Mouse (Mus musculus): ENCODE data around the gene Ginm1.
A peak's percentile ranks its signal among the peaks of the same experiment; 100 is the strongest.
"Not testable (repeated sequence)": the region's sequence is repeated elsewhere in the genome, so short reads cannot be mapped to it uniquely, and the experiment has no call there.

Ginm1 gene

GRCm38 (mm10) chr10:7809937-7810336, 17.3 kb upstream of the Ginm1 start:
- DNase-seq (ENCODE audit: low spot score in 2 of 2): peak in 1 of 2 experiments; percentile 53

GRCm38 (mm10) chr10:7802519-7803140, 10.0 kb upstream of the Ginm1 start:
- no peak for DNase-seq (ENCODE audit: low spot score in 2 of 2)

- DNase-seq (ENCODE audit: low spot score in 2 of 2): no peak
Measured at GRCm38 (mm10) chr10:7801258-7801657, 8.6 kb upstream of the Ginm1 start.

- DNase-seq (ENCODE audit: low spot score in 2 of 2): no peak
Measured at GRCm38 (mm10) chr10:7792254-7792750, 322 bp downstream of the Ginm1 start.

DNA sequence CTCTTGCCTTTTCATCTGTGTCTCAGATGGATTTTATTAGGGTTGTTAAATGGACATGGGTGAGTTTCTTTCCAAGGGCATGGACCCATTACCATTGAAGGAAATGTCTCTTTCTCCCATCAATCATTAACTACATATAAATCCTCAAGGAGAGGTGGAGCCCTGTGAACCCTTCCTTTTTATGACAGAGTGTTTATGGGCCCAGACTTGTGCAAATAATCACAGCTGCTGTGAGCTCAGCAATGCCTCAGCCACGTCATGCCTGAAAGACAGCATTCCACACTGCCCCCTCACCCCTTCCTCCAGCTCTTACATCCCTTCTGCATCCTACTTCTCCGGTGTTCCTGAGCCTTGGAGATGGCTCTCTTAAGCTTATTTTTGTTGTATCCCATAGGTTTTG, 5.3 kb downstream of the Ginm1 start:
- DNase-seq (ENCODE audit: low spot score in 2 of 2): no peak

- DNase-seq (ENCODE audit: low spot score in 2 of 2): no peak
Measured at GRCm38 (mm10) chr10:7781214-7781613, 11.4 kb downstream of the Ginm1 start.

DNA sequence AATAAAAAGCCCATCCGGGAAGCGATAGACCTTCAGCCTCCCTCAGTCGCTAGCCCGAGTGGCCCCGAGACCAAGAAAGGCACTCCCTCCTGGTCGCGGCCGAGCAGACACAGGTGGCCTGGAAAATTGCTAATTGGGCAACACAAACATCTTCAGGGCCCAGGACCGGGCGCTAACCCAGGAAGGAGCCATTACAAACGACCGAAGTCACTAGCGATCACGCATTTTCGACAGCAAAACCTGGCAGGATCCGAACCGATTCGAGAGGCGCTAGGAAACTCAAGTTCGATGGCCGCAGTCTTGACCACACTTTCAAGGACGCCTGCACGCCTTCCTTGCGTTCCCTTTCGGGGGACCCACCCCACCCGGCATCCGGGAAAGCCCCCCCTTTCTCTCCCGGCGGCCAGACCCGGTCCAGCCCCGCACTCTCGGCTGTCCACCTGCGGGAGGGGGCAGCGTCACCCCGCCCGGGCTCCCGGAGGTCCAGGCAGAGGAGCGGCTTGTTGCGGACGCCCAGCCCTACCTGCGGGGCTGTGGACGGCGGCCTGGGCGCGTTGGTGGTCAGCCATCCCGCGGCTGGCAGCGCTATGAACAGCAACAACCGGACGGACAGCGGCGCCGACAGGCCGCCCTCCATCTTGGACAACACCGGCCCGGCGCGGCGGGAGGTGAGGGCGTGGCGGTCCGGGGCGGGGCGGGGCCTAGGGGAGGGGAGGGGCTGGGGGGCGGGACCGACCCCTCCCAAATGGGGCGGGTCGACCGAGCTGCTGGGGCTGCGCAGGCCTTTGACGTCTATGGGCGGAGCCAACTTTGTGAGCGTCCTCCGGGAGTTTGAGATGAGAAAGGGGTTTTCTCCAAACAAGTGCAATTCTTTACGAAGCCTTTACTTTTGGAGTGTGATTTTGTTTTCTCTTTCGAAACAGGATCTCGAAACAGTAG, 12.1 kb downstream of the Ginm1 start:
- peak; percentile 81 to 87 for DNase-seq (ENCODE audit: low spot score in 2 of 2)

DNA sequence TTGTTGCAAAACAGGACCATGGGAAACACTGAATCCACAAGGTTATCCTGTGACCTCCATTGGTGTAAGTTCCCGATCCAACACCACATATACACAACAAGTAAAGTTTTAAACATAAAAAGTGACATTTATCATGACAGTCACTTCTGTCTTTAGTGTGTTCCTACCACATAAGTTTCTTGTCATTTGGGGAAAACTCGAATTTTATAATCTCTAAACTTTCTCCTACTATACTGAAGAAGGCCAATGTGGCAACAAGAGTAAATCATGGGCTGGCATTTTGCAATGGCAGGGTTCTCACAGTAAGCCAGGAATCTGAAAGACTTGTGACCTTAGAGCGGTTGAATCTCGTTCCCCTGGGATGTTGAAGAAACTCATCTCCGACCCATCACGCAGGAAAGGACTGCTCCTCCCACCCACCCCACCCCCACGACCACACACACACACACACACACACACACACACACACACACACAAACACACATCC, 12.8 kb downstream of the Ginm1 start:
- DNase-seq (ENCODE audit: low spot score in 2 of 2): no peak

GRCm38 (mm10) chr10:7778361-7778760, 14.3 kb downstream of the Ginm1 start:
- no peak for DNase-seq (ENCODE audit: low spot score in 2 of 2)

GRCm38 (mm10) chr10:7775421-7775820, 17.2 kb downstream of the Ginm1 start:
- DNase-seq (ENCODE audit: low spot score in 2 of 2): peak; percentile 24 to 55

DNA sequence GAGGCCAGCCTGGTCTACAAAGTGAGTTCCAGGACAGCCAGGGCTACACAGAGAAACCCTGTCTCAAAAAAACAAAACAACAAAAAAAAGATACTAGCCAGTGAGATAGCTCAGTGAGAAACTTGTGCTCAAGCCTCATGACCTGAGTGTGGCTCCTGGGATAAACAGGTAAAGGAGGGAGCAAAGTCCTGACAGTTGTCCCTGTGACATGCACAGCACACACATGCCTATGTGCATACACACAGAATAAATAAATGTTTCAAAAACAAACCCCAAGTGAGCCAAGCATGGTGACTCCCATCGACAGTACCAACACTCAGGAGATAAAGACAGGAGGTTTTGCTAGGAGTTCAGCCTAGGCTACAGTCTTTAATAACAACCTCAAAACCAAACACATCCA, 19.9 kb downstream of the Ginm1 start:
- DNase-seq (ENCODE audit: low spot score in 2 of 2): no peak

GRCm38 (mm10) chr10:7772346-7772745, 20.3 kb downstream of the Ginm1 start:
- DNase-seq (ENCODE audit: low spot score in 2 of 2): no peak

DNA sequence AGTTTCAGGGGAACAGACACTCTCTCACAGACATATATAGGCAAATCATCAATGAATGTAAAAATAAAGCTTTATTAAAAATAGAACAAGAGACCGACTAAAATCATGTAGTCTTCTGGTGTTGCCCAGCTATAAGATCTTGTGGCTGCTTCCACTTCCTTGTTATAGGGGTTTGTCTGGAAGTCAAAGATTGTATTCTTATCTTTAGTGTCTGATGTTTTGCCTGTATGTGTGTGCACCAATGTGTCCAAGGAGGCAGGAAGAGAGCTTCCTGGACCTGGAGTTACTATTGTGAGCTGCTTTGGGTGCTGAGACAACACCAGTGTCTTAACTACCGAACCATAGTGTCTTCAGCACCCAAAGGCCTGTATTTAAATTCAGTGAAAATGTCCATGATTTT, 35.1 kb downstream of the Ginm1 start:
- DNase-seq (ENCODE audit: low spot score in 2 of 2): no peak

DNA sequence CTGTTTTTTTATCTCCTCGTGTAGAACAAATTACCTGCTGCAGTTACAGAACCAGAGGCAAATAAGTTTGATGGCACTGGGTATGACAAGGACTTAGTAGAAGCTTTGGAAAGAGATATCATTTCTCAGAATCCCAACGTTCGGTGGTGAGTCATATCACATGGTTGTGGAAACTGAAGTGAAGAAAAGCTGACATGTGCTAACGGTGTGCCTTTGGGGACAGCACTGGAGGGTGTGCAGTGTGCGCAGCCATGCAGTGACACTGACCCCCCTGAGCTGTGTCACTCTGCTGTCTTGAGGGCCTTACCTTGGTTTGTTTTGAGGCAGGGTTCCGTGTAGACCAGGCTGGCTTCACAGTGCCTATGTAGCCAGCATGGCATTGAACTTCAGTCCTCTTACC, 43.9 kb downstream of the Ginm1 start:
- DNase-seq (ENCODE audit: low spot score in 2 of 2): no peak

DNA sequence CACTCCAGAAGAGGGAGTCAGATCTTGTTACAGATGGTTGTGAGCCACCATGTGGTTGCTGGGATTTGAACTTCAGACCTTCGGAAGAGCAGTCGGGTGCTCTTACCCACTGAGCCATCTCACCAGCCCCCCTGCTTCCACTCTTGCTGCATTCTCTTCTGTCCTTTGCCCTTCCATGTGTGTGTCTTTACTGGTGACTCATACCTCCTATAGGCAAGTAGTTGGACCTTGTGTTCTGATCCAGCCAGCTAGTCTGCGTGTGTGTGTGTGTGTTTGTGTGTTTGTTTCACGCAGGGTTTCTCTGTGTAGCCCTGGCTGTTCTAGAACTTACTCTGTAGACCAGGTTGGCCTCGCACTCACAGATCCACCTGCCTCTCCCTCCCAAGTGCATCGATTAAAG, 47.1 kb downstream of the Ginm1 start:
- not testable (repeated sequence) for DNase-seq (ENCODE audit: low spot score in 2 of 2)

- no peak for DNase-seq (ENCODE audit: low spot score in 2 of 2)
Measured at GRCm38 (mm10) chr10:7737914-7738313, 54.7 kb downstream of the Ginm1 start.

DNA sequence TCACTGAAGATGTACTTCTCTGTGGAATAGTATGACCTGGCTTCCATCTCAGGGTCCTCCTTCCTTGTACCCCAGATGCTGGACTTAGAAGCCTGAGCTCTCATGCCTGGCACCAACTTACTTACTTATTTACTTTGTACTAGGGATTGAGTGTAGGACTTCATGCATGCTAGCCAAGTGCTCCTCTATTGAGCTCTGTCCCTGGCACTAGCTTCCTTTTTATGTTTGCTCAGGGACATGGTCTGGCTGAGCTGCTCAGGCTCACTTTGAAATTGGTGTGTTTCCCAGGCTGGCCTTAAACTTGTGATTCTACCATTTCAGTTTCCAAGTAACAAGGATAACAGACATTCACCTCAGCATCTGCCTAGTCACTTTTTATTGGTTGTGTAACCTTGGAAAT, 55.5 kb downstream of the Ginm1 start:
- DNase-seq (ENCODE audit: low spot score in 2 of 2): no peak

DNA sequence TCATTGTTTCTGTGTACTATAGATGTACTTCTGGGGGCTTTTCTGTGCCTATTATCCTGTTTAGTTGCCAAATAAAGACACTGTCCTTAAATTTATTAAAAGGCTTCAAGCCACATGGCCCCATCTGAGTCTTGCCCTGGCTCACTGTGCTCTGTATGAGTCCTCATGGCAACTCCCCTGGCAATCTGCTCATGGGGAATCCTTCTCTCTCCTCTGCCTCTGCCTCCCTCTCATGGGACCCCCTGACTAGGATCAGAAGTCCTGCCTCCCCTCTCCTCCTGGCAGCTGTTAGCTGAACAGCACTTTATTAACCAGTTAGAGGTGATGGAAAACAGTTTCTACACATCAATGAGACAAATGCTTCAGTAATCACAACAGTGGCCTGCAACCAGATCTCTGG, 61.0 kb downstream of the Ginm1 start:
- DNase-seq (ENCODE audit: low spot score in 2 of 2): no peak

DNA sequence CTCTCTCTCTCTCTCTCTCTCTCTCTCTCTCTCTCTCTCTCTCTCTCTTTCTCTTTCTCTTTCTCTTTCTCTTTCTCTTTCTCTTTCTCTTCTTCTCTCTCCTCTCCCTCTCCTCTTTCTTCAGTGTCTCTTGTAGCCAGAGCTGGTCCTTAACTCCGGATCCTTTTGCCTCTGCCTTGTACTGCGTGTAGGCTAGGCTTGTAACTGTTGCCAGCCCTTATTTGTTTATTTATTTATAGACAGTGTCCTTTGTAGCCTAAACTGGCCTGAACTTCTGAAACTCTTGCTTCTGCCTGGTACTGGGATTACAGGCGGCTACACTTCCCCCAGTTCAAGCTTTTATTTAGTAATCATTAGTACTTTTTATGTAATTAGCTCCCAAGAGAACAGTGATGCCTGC, 65.6 kb downstream of the Ginm1 start:
- DNase-seq (ENCODE audit: low spot score in 2 of 2): no peak

- DNase-seq (ENCODE audit: low spot score in 2 of 2): no peak
Measured at GRCm38 (mm10) chr10:7726501-7726812, 66.2 kb downstream of the Ginm1 start.

DNA sequence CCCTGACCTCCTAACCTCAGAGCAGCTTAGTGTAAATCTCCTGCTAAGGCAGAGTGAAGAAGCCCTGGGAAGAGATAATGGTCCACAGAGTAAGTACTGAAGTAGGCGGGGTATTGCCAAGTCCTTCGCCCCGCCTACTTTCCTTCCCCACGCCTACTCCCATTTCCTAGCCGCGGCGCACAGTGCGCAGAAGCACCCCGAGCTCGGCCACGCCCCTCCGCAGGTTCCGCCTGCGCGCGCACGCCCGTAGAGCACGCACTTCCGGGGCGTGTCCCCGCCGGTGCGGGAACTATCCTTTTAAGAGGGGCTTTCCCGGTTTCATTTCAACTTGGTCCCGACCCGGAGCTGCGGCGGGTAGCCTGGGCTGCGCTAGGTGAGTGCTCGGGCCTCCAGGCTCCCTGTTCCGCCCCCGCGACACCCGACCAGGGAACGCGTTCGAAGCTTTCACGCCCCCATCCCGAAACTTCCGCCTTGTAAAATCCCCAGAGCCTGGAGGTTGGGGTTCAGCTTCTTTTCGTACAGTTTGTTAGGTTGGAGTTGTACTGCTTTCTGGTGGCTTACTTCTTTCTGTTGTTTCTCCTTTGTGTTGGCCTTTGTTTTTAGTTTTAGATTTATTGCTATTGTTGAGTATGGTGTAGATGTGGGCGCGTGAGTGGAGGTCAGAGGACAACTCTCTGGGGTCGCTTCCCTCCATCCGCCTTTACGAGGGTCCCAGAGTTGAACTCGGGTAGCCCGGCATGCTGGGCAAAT, 66.7 kb downstream of the Ginm1 start, which contains the start of gene Katna1:
Gene Katna1 (plus strand): TSS at position 250 of the 750 bp plus-strand sequence.
- peak; percentile 91 to 93 for DNase-seq (ENCODE audit: low spot score in 2 of 2)
